Mouse (Mus musculus): Measurements from ENCODE around the gene Gm20708. TPM values are rescaled to one million over a fixed set of nuclear protein-coding genes. Genes with fewer than 3 reads are reported as not detected.
A peak's percentile ranks its signal among the peaks of the same experiment; 100 is the strongest.

The Gm20708 gene
- polyA plus RNA-seq, 1 experiment: not detected

DNA sequence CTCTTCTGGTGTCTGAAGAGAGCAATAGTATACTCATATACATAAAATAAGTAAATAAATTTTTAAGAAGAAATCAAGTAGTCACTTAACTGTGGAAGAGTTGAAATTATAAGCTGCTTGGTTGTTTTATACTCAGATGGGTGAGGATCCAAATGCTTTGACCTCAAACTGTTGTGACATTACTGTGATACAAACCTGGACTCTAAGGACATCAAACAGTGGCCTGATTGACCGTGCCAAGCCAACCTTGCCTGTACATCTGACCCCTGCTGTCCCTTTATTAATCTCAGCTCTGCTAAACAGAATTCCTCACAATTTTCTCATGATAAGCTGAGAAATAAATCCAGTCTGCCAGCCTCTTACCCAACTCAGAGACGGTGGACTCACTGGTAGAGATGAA lies 36.2 kb downstream of the Gm20708 start:
- Histone ChIP-seq H3K36me3 (ENCODE audit: control insufficient read depth, insufficient read depth, low read length) (no peaks in the 10 kb centered on the region), H3K27me3 (ENCODE audit: control insufficient read depth, insufficient read depth, low read length) (no peaks in the 10 kb centered on the region), H3K4me3 (ENCODE audit: control insufficient read depth, insufficient read depth, low read length) (no peak overlapping the region), H3K4me1 (replicated peaks; ENCODE audit: control insufficient read depth, insufficient read depth, low read length) (peaks cover 12% of the 10 kb centered on the region), H3K27ac (ENCODE audit: control insufficient read depth, insufficient read depth, low read length) (no peak overlapping the region)
- DNase-seq: no peak
- 93% methylated on average over 2 of the region's 2 CpGs for WGBS
- TF ChIP-seq CTCF (IDR thresholded peaks at IDR 0.05; ENCODE audit: borderline replicate concordance, control insufficient read depth, extremely low read depth, insufficient read depth, low read length, poor library complexity) (no peak), POLR2A (IDR thresholded peaks at IDR 0.05; ENCODE audit: control insufficient read depth, extremely low read depth, insufficient read depth, low read length, poor library complexity) (no peak)

DNA sequence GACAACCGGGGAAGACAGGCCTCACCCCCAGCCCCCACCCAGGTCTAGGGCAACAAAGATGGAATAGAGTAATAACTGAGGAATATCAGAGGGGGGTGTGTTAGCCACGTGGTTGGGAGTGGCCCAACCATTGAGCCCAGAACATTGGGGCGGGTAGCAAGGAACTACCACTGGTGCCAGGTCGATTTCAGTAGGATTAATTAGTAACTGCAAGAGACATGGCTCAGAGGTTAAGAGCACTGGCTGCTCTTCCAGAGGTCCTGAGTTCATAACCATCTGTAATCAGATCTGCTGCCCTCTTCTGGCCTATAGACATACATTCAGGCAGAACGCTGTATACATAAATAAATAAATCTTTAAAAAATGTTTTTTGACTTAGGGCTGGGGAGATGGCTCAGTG lies 37.2 kb downstream of the Gm20708 start:
- no peak for DNase-seq
- Histone ChIP-seq H3K27me3 (ENCODE audit: control insufficient read depth, insufficient read depth, low read length) (no peaks in the 10 kb centered on the region), H3K4me1 (replicated peaks; ENCODE audit: control insufficient read depth, insufficient read depth, low read length) (peaks cover 12% of the 10 kb centered on the region), H3K27ac (ENCODE audit: control insufficient read depth, insufficient read depth, low read length) (no peak overlapping the region), H3K4me3 (ENCODE audit: control insufficient read depth, insufficient read depth, low read length) (no peak overlapping the region), H3K36me3 (ENCODE audit: control insufficient read depth, insufficient read depth, low read length) (no peaks in the 10 kb centered on the region)
- no peak for TF ChIP-seq CTCF (IDR thresholded peaks at IDR 0.05; ENCODE audit: borderline replicate concordance, control insufficient read depth, extremely low read depth, insufficient read depth, low read length, poor library complexity)
- TF ChIP-seq POLR2A (IDR thresholded peaks at IDR 0.05; ENCODE audit: control insufficient read depth, extremely low read depth, insufficient read depth, low read length, poor library complexity): no peak
- WGBS: 70% methylated on average over 5 of the region's 5 CpGs

DNA sequence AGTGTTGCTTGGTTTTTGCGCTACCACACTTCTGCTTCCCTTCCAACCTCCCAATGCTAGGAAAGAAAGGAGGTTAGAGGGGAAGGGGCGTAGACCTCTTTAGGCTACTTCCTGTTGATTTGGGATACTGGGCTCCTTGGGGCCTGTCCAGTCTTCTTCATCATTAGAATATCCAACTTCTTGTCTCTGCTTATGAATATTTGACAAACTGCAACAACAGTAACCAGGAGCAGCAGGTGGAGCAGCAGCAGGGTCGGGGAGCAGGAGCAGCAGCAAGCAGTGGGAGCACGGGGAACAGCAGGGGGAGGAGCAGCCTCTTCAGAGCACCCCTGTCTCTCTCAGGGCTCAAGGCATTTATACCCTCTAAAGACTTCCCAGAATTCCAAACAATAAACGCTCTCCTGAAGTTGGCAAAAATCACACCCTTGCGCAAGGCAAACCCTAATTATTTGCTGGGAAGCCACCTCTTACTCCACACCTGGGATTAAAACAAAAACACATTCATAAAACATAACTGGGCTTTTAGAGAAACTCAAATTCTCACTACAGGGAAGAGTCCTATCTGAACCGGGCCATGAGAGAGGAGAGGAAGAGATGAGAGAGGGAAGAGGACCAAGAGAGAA lies 38.2 kb downstream of the Gm20708 start:
- H3K4me3 ChIP-seq (ENCODE audit: control insufficient read depth, insufficient read depth, low read length): no peak overlapping the region
- 77% methylated on average over 7 of the region's 7 CpGs for WGBS
- H3K27me3 ChIP-seq (ENCODE audit: control insufficient read depth, insufficient read depth, low read length): no peaks in the 10 kb centered on the region
- peaks cover 12% of the 10 kb centered on the region for H3K4me1 ChIP-seq (replicated peaks; ENCODE audit: control insufficient read depth, insufficient read depth, low read length)
- H3K36me3 ChIP-seq (ENCODE audit: control insufficient read depth, insufficient read depth, low read length): no peaks in the 10 kb centered on the region; the same call in 1 of the 2 replicates
- TF ChIP-seq CTCF (IDR thresholded peaks at IDR 0.05; ENCODE audit: borderline replicate concordance, control insufficient read depth, extremely low read depth, insufficient read depth, low read length, poor library complexity) (no peak), POLR2A (IDR thresholded peaks at IDR 0.05; ENCODE audit: control insufficient read depth, extremely low read depth, insufficient read depth, low read length, poor library complexity) (no peak)
- peak overlapping the region; percentile 78 for H3K27ac ChIP-seq (ENCODE audit: control insufficient read depth, insufficient read depth, low read length)
- DNase-seq: no peak

DNA sequence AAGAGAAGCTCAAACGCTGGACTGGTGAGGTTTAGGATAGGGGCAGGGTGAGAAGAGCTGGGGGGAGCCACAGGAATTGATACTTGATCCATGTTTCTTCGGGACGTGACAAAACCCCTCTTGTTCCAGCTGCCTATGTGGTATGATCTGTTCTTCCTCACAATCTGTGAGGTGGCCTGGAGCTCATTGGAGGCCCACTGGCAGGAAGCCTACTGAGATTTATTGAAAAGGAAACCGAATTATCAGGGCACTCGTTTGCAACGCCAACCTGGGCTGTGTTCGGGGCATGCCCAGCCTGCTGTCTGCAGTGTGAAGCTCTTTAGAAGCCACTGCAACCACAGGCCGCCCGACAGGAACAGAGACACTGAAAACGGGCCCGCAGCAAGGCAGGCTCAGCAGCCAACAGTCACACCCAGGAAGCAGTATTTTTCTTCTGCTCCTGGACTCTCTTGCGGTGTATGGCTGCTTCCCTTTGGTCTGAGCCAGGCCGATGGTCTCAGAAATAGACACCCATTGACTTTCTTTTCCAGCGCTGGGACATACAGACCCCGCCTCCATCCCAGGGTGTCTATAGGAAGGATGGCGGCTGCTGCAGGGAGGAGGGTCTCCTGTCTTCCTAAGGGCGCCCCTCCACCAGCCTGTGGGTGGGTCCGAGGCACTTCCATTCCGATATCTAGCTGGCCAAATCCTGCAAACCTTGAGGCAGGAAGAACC lies 39.0 kb downstream of the Gm20708 start:
- peak overlapping the region; percentile 64 for H3K4me3 ChIP-seq (ENCODE audit: control insufficient read depth, insufficient read depth, low read length)
- DNase-seq: peak; percentile 64
- H3K27ac ChIP-seq (ENCODE audit: control insufficient read depth, insufficient read depth, low read length): peak overlapping the region; percentile 78
- no peaks in the 10 kb centered on the region for H3K27me3 ChIP-seq (ENCODE audit: control insufficient read depth, insufficient read depth, low read length)
- peaks cover 12% of the 10 kb centered on the region for H3K4me1 ChIP-seq (replicated peaks; ENCODE audit: control insufficient read depth, insufficient read depth, low read length)
- H3K36me3 ChIP-seq (ENCODE audit: control insufficient read depth, insufficient read depth, low read length): peaks cover 4% of the 10 kb centered on the region; the same call in 1 of the 2 replicates
- WGBS: 2% methylated on average over 19 of the region's 19 CpGs
- no peak for TF ChIP-seq POLR2A (IDR thresholded peaks at IDR 0.05; ENCODE audit: control insufficient read depth, extremely low read depth, insufficient read depth, low read length, poor library complexity)
- TF ChIP-seq CTCF (IDR thresholded peaks at IDR 0.05; ENCODE audit: borderline replicate concordance, control insufficient read depth, extremely low read depth, insufficient read depth, low read length, poor library complexity): no peak

DNA sequence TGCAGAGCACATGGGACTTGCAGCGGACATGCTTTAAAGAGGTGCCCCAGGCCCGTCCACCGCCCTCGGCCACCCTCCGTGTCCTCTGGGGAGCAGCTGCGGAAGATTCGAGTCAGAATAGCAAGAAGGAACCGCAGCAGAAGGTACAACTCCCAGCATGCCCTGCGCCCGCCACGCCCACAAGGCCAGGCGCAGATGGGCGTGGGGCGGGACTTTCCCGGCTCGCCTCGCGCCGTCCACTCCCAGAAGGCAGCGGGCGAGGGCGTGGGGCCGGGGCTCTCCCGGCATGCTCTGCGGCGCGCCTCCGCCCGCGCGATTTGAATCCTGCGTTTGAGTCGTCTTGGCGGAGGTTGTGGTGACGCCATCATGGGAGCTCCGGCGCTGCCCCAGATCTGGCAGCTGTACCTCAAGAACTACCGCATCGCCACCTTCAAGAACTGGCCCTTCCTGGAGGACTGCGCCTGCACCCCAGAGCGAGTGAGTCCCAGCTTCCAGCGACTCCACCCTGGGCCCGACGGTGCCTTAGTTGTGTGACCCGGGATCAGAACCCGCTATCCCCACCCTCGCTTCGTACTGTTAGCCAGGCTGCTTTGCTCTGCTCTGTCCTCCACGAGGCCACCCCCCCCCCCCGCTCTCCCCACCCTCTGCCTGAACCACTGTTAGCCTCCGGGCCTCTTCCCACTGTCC lies 39.7 kb downstream of the Gm20708 start, which contains the start of gene Birc5:
Gene Birc5, plus strand, starts transcription at position 267 of the 687 bp plus-strand sequence.
- TF ChIP-seq CTCF (IDR thresholded peaks at IDR 0.05; ENCODE audit: borderline replicate concordance, control insufficient read depth, extremely low read depth, insufficient read depth, low read length, poor library complexity): peak; percentile 72
- peak; percentile 94 for TF ChIP-seq POLR2A (IDR thresholded peaks at IDR 0.05; ENCODE audit: control insufficient read depth, extremely low read depth, insufficient read depth, low read length, poor library complexity)
- peak; percentile 98 for DNase-seq
- Histone ChIP-seq H3K4me3 (ENCODE audit: control insufficient read depth, insufficient read depth, low read length) (peak within 1 kb of the TSS; percentile 64), H3K4me1 (replicated peaks; ENCODE audit: control insufficient read depth, insufficient read depth, low read length) (peaks cover 12% of the 10 kb centered on the region), H3K36me3 (ENCODE audit: control insufficient read depth, insufficient read depth, low read length) (peaks cover 8% of the 10 kb centered on the region; the same call in 1 of the 2 replicates), H3K27me3 (ENCODE audit: control insufficient read depth, insufficient read depth, low read length) (no peaks in the 10 kb centered on the region), H3K27ac (ENCODE audit: control insufficient read depth, insufficient read depth, low read length) (peak within 1 kb of the TSS; percentile 78)
- WGBS: under 1% methylated on average over 51 of the region's 51 CpGs

DNA sequence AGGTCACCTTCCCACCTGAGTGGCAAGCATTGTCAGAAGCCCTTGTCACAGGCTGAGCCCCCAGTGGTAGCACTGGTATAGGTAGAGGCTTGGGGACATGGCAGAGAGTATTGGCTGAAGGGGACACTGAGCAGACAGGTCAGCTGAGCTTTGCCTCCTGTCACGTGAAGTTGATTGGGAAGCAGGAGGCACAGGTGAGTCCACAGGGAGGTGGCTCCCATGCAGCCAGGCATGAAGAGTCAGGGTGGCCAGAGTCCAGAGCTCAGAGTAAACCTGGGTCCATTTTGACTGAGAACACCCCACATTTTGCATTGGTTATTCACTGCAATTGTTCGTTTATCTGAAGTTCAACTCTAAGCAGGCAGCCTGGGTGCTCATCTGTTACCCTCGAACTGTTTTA lies 43.4 kb downstream of the Gm20708 start:
- Histone ChIP-seq H3K4me1 (replicated peaks; ENCODE audit: control insufficient read depth, insufficient read depth, low read length) (peaks cover 12% of the 10 kb centered on the region), H3K27me3 (ENCODE audit: control insufficient read depth, insufficient read depth, low read length) (no peaks in the 10 kb centered on the region), H3K4me3 (ENCODE audit: control insufficient read depth, insufficient read depth, low read length) (no peak overlapping the region), H3K27ac (ENCODE audit: control insufficient read depth, insufficient read depth, low read length) (no peak overlapping the region), H3K36me3 (ENCODE audit: control insufficient read depth, insufficient read depth, low read length) (peaks cover 36% of the 10 kb centered on the region; the same call in 1 of the 2 replicates)
- WGBS: 93% methylated on average over 3 of the region's 3 CpGs
- TF ChIP-seq POLR2A (IDR thresholded peaks at IDR 0.05; ENCODE audit: control insufficient read depth, extremely low read depth, insufficient read depth, low read length, poor library complexity) (no peak), CTCF (IDR thresholded peaks at IDR 0.05; ENCODE audit: borderline replicate concordance, control insufficient read depth, extremely low read depth, insufficient read depth, low read length, poor library complexity) (no peak)
- no peak for DNase-seq

Data from thymus, adult 2 months (tissue).